Mouse (Mus musculus) urinary bladder, postnatal 4 days (tissue): Measurements from ENCODE around the gene Ccdc27.

Experiments used
- DNase-seq, 2 experiments: peaks; one replicate each; pipeline ENCODE4 v3.0.0; 2021 to 2022; ENCODE audit warnings: low spot score in 2 of 2

Gene Ccdc27

DNA sequence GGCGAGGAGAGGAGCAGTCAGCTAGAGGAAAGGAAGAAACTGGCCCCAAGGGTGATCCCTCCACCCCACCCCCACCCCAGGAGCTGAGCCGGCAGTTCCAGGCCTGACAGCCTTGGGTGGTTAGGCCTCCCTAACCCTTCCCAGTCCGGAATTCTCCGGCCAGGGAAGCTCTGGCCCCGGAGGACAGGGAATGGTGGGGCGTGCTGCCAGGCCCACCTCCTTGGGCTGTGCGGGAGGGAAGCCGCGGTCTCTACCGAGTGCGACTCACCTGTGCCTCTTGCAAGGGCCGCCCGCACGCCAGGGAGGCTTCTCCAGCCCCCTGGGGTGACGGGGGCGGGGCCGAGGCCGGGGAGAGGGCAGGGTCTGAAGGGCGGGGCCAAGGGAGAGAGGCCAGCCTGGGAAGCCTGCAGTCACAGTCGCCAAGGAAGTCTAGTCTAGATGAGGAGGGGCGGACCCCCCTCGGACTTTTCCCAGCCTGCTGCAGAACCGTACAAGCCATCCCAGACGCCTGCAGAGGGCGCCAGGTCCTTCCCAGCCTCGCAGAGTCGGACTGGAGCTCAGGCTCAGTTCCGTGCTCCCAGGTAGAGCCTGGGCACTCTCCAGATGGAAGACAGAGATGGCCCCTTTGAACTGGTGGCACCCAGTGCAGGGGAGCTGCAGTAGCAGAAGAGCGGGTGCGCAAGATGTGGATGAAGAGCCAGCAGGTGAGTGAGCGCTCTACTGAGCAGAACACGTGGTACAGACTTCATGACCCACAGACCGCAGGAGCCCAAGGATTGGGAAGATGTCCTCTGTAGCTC is 16.6 kb downstream of the Ccdc27 start, which contains the start of gene Smim1:
Smim1 (minus strand) TSS at position 590 of the 800 bp plus-strand sequence.
- DNase-seq: peak; percentile 79 to 81

DNA sequence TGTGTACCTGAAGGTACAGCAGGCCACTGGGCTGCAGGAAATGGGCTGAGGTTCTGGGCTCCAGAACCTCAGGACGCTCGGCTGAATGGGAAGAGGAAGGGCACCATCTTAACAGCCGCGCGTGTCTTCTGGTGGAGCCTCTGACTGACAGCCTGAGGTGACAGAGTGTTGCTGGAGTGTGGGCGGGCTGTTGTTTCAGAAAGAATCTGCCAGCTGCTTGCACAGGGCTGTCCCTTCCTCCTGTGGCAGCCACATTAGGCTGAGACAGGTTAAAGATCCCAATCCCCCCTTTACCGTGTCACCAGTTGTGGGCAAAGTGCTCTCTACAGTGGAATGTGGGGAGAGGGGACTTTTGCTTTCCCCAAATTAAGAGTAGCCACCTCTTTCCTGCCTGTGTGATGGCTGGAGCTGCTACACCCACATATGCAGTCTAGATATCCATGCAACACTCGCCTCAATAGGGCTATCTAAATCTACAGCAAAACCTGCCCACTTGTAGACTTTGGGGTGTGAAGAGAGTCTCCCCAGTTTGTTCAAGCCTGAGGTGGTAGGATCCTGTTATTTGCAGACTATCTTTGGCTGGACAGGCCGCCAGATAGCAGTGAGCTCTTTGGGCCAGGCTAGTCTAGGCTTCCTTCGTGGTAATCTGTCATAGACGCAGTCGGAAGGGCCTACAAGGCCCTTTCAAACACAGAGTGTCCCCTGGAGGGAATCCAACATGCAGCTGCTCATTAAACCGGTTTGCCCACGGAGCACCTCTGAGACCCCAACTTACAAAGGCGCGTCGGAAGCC is 17.6 kb downstream of the Ccdc27 start:
- DNase-seq: no peak

DNA sequence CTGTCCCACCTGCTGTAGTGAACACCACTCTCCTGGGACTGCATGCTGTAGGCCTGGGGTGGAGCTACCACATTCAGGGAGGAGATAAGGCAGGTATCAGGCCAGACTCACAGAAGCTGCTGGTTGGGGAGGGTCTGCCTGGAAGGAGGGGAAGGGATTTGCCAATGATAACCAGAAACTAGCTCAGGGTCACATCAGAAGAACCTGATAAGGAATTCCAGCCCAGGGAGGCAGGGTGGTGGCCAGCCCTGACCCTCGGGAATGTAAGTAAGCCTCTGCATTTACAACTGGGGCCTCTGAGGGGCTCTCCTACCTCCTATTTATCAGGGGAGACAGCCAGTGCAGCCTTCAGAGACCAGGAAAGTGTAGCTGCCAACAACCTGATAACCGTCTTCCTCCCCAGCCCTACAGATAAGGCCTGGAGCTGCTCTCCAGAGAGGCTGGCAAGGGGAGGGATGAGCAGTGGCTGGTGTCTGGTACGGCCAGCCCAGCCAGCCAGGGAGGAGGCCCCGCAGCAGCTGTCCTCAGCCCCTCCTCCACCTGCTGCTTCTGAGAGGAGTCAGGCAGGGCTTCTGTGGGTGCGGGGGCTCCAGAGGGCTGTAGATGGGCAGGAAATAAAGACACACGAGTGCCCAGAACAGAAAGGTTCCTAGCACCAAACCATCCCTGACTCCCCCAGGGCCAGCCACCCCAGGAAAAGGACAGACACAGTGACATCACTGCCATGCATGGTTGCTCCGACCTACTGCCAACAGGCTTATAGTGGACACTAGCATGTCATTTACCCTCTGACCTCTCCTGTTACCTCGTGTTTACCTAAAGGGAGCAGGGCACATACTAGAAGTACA is 18.5 kb downstream of the Ccdc27 start:
- peak in 1 of 2 experiments; percentile 53 for DNase-seq

- DNase-seq: no peak
Observed at GRCm38 (mm10) chr4:154022844-154023243, 19.6 kb downstream of the Ccdc27 start.

DNA sequence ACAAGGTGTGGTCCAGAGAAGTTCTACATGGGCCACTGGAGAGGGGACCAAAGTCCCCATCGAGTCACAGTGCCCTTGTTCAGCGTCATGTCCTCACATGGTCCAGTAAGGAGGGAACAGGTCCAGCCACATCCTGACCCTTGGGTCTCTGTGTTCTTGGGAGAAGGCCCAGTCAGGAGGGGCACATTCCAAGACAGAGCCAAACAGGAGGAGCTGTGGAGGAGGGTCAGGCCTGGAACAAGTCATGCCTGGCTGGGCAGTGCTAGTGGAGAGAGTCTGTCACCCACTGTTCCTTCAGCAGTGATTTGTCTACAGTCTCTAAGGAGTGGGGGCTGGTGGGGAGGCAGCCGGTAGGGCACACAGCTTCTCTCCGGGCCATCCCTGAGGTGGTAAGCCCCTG is 20.1 kb downstream of the Ccdc27 start:
- peak in 1 of 2 experiments; percentile 72 for DNase-seq

DNA sequence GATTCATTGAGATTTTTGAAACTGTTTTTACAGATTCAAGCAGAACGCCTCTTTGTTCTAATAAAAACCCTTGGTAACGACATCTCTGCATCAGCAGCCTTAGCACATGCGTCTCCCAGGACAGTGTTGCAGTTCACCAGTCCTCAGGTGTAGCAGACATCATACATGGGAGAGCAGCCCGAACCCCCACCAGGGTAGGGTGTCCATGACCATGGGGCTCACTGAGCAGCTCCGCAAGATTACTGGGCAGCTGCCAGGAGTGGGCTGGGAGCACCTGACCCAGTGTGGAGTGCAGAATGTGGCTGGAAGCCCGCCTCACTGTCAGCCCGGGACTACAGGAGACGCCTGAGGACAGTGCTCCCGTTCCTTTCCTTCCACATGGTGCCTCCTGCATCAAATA is 21.0 kb downstream of the Ccdc27 start:
- DNase-seq: no peak

DNA sequence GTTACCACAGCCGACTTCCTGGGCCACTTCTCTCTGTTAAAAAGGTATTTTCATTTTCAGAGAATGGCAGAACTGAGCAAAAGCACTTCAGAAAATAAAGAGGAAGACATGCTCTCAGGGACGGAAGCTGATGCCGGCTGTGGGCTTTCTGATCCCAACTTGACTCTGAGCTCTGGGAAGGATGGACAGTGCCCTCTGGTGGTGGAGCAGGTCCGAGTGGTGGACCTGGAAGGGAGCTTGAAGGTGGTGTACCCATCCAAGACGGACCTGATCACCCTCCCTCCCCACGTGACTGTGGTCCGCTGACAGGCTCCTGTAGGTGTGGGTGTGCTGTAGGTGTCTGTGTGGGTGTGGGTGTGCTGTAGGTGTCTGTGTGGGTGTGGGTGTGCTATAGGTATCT is 22.9 kb downstream of the Ccdc27 start:
- no peak for DNase-seq

GRCm38 (mm10) chr4:154015476-154015875 is 27.0 kb downstream of the Ccdc27 start:
- no peak for DNase-seq

GRCm38 (mm10) chr4:154012132-154012882 is 30.2 kb downstream of the Ccdc27 start:
- DNase-seq: no peak

GRCm38 (mm10) chr4:154011646-154012089 is 30.8 kb downstream of the Ccdc27 start, which contains the start of gene Lrrc47:
TSS of gene Lrrc47 (plus strand) at chr4:154011731.
- DNase-seq: peak; percentile 77 to 81

DNA sequence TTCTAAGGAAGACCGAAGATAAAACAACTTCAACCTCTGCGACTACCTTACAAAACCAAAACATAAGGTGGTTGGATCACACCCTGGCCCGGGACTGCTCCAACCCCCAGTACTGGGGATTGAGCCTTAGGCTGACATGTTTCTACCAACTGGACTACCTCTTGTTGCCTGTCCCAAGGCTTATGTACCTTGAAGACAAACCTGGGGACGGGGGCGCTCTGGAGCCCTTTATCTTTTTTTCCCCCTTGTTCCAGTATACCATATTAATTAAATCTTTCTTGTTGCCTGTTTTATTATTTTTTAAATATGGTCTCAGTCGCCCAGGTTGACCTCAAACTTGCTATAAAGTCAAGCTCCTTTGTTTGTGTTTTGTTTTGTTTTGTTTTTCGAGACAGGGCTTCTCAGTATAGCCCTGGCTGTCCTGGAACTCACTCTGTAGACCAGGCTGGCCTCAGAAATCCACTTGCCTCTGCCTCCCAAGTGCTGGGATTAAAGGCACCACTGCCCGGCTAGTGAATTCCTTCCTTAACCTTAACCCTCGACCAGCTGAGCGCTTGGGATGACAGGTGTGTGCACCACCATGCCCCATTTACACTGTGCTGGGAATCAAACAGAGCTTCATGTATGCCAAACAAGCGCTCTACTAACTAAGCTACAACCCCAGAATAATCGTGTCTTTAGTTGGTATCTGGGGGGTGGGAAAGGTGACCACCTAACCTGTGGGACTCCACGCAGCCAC is 31.4 kb downstream of the Ccdc27 start:
- DNase-seq: no peak

DNA sequence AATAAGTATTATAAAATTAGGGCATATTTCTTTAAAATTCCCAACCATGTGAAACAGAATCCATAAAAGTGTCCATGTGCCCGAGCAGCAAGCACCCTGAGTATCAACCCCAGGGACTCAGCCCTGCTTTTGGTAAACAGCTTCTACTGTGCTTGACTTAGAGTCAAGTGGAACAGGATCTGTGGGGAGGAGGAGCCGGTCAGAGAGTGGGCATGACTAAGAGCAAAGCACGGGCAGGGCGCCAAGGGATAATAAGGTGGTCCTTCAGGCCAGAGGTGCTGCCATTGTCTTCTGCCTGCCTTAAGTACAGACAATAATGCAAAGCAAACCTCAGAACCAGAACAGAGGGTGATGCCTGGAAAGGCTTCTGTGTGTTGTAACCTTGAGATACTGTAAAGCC is 34.7 kb downstream of the Ccdc27 start:
- no peak for DNase-seq

GRCm38 (mm10) chr4:154006264-154006663 is 36.2 kb downstream of the Ccdc27 start:
- DNase-seq: no peak

DNA sequence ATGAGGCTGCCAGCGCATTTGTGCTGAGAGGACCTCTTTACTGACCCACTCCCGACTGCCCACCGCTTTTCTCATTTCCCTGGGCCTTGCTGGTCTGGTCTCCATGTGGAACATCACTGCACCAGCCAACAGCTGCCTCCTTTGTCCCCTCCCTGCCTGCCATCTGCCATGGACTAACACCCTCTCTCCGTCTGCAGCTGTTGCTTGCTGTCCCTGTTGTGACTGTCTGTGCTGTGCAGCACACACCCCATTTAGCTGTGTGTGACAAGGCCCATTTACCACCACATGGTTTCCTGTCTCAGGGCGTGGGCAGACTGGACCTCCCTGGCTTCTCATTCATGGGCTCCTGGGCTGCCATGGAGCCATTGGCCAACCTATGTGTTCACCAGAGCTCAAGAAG is 37.0 kb downstream of the Ccdc27 start:
- no peak for DNase-seq

- DNase-seq: no peak
Observed at GRCm38 (mm10) chr4:153993505-153993904, 49.0 kb downstream of the Ccdc27 start.

DNA sequence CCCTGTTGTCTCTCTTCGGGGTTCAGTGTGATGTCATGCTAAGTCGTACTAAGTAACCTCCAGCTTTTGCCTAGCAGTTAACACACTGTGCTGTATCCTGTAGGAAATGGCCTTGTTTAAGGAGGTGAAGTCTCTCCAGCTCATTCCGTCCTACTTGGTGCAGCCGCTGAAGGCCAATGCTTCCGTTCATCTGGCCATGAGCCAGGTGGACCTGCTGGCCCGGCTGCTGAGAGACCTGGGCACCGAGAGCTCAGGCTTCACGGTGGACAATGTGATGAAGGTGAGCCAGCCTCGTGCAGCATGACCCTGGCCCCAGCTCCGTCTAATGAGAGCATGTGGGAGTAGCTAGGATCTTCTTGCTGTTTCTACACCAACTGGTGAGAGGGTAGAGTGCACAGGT is 49.8 kb downstream of the Ccdc27 start:
- DNase-seq: no peak

GRCm38 (mm10) chr4:153980470-153980869 is 62.0 kb downstream of the Ccdc27 start:
- no peak for DNase-seq

DNA sequence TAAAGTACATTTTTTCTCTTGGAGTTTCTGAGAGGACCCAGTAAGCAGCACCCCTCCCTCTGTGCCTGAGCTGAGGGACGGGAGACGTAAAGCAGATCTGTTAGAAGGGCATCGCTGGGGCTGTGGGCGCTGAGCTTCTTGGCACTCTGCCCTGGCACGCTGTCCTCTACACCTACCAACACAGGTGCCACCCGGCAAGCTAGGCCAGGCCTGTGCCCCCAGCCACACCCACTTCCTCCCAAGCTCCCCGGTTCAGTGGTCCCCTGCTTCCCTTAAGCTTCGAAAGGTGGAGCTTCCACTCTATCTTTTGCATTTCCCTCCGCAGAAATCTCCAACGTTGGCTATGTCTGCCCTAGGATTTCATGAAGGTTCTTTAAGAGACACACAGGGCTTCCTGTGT is 63.2 kb downstream of the Ccdc27 start:
- DNase-seq: no peak
